Mouse (Mus musculus) lung, adult 18-20 months (tissue): ENCODE results near the gene Vamp4.
A peak's percentile ranks its signal among the peaks of the same experiment; 100 is the strongest.
"Not testable (repeated sequence)": the region's sequence is repeated elsewhere in the genome, so short reads cannot be mapped to it uniquely, and the experiment has no call there.

Experiments used
- DNase-seq, 2 experiments: peaks; one replicate each; pipeline ENCODE4 v3.0.0; 2022; ENCODE audit warnings: mixed read lengths in 2 of 2

The Vamp4 gene

GRCm38 (mm10) chr1:162590415-162590997 lies 20.2 kb downstream of the Vamp4 start:
- DNase-seq: no peak

- DNase-seq: no peak
Measured at GRCm38 (mm10) chr1:162597379-162598102, 27.2 kb downstream of the Vamp4 start.

- DNase-seq: peak; percentile 60 to 63
Measured at GRCm38 (mm10) chr1:162599617-162600016, 29.3 kb downstream of the Vamp4 start.

GRCm38 (mm10) chr1:162601288-162601687 lies 31.0 kb downstream of the Vamp4 start:
- no peak for DNase-seq

- DNase-seq: no peak
Measured at GRCm38 (mm10) chr1:162608127-162608526, 37.8 kb downstream of the Vamp4 start.

GRCm38 (mm10) chr1:162609633-162610250 lies 39.4 kb downstream of the Vamp4 start:
- no peak for DNase-seq

- DNase-seq: peak in 1 of 2 experiments; percentile 10
Measured at GRCm38 (mm10) chr1:162611191-162611590, 40.9 kb downstream of the Vamp4 start.

- DNase-seq: no peak
Measured at GRCm38 (mm10) chr1:162615511-162615910, 45.2 kb downstream of the Vamp4 start.

- no peak for DNase-seq
Measured at GRCm38 (mm10) chr1:162620487-162620886, 50.2 kb downstream of the Vamp4 start.

- DNase-seq: no peak
Measured at GRCm38 (mm10) chr1:162623895-162624294, 53.6 kb downstream of the Vamp4 start.

GRCm38 (mm10) chr1:162625229-162625628 lies 54.9 kb downstream of the Vamp4 start:
- DNase-seq: peak in 1 of 2 experiments; percentile 14

- not testable (repeated sequence) for DNase-seq
Measured at GRCm38 (mm10) chr1:162627821-162628220, 57.5 kb downstream of the Vamp4 start.

- DNase-seq: not testable (repeated sequence)
Measured at GRCm38 (mm10) chr1:162628326-162628725, 58.0 kb downstream of the Vamp4 start.

- peak in 1 of 2 experiments; percentile 15 for DNase-seq
Measured at GRCm38 (mm10) chr1:162635291-162635931, 65.1 kb downstream of the Vamp4 start.

GRCm38 (mm10) chr1:162636516-162636915 lies 66.2 kb downstream of the Vamp4 start:
- no peak for DNase-seq

GRCm38 (mm10) chr1:162638535-162638934 lies 68.2 kb downstream of the Vamp4 start:
- DNase-seq: no peak

GRCm38 (mm10) chr1:162639051-162639750 lies 68.9 kb downstream of the Vamp4 start, which contains the start of gene Myoc:
Gene Myoc, plus strand, starts transcription at chr1:162639155.
- no peak for DNase-seq

- no peak for DNase-seq
Measured at GRCm38 (mm10) chr1:162639861-162640260, 69.5 kb downstream of the Vamp4 start.

- DNase-seq: no peak
Measured at GRCm38 (mm10) chr1:162642591-162642990, 72.3 kb downstream of the Vamp4 start.

- peak; percentile 80 to 86 for DNase-seq
Measured at GRCm38 (mm10) chr1:162643752-162644151, 73.4 kb downstream of the Vamp4 start.

GRCm38 (mm10) chr1:162646083-162646686 lies 75.9 kb downstream of the Vamp4 start:
- peak in 1 of 2 experiments; percentile 22 for DNase-seq

GRCm38 (mm10) chr1:162648416-162648815 lies 78.1 kb downstream of the Vamp4 start:
- no peak for DNase-seq
